In genomic region chr10:33952509-33952908, GRCm38 (mm10) we compare ENCODE assay signal across 32 mouse cellular contexts. TPM values are rescaled to one million over a fixed set of nuclear protein-coding genes. Genes with fewer than 3 reads are reported as not detected.
A peak's percentile ranks its signal among the peaks of the same experiment; 100 is the strongest.
DNase-seq lines count a peak whose midpoint lies in the region; TF ChIP-seq lines count a peak whose summit lies in the region.
"Had no signal": no experiment of that assay in that cellular context is flagged by ENCODE, and none has a peak within 500 bp of the region (broad histone marks: within the 10 kb centered on the region; RNA-seq: fewer than 3 reads in every experiment).

No protein-coding gene starts in this region.

- no peak overlapping the region for H3K4me3 ChIP-seq in layer of hippocampus, adult 2 months
- H3K4me3 ChIP-seq in myocyte: peak overlapping the region; percentile 41
- H3K4me3 ChIP-seq: embryonic facial prominence, embryonic 10.5 days; embryonic facial prominence, embryonic 15.5 days; forebrain, embryonic 12.5 days; hindbrain, embryonic 10.5 days; limb, embryonic 10.5 days; limb, embryonic 15.5 days; liver, embryonic 15.5 days; midbrain, embryonic 10.5 days; midbrain, embryonic 15.5 days; neural tube, embryonic 12.5 days had no signal

- peaks cover 15% of the 10 kb centered on the region for H3K79me2 ChIP-seq in myocyte (ENCODE audit: control insufficient read depth, insufficient read depth)

- H3ac ChIP-seq in myocyte (ENCODE audit: control insufficient read depth, insufficient read length): no peak overlapping the region

- peak; percentile 11; the same call in 1 of the 2 replicates for TF ChIP-seq CTCF in layer of hippocampus, adult 2 months (conservative IDR thresholded peaks at IDR 0.05)

- no peak for DNase-seq in layer of hippocampus, adult 2 months (ENCODE audit: low spot score in 2 of 2)
- DNase-seq in layer of hippocampus, adult 9-10 months (ENCODE audit: low spot score): no peak
- DNase-seq in 3T3-L1 (ENCODE audit: low read depth, low spot score): peak; percentile 39
- peak; percentile 62 for DNase-seq in MN1 (ENCODE audit: low spot score)
- DNase-seq in adrenal gland, adult 2 months: no peak
- DNase-seq in thymus, postnatal 0 days (ENCODE audit: low spot score): no peak
- DNase-seq: adrenal gland, postnatal 25 days; cerebellum, adult 8-10 months; cerebellum, postnatal 25 days; forebrain, postnatal 0 days; gastrocnemius, postnatal 10 days; heart, postnatal 14 days; kidney, adult 8-10 months; layer of hippocampus, adult 9-11 months; lung, embryonic 14.5 days; lung, postnatal 14 days; right cerebral cortex, postnatal 4 days; thymus, postnatal 25 days had no signal

- H3K36me3 ChIP-seq in myocyte (ENCODE audit: control insufficient read depth, insufficient read depth): peaks cover 7% of the 10 kb centered on the region
- H3K36me3 ChIP-seq: midbrain, embryonic 15.5 days had no signal

- H3K4me2 ChIP-seq in myocyte (ENCODE audit: low read depth): peak overlapping the region; percentile 72
- H3K4me2 ChIP-seq: embryonic facial prominence, embryonic 15.5 days; forebrain, embryonic 12.5 days; limb, embryonic 15.5 days; liver, embryonic 15.5 days; lung, embryonic 14.5 days; midbrain, embryonic 15.5 days; neural tube, embryonic 12.5 days had no signal

- no peak overlapping the region for H3K27ac ChIP-seq in layer of hippocampus, adult 2 months
- H3K27ac ChIP-seq: embryonic facial prominence, embryonic 10.5 days; embryonic facial prominence, embryonic 15.5 days; forebrain, embryonic 12.5 days; hindbrain, embryonic 10.5 days; kidney, postnatal 0 days; limb, embryonic 10.5 days; limb, embryonic 15.5 days; liver, embryonic 15.5 days; midbrain, embryonic 10.5 days; midbrain, embryonic 15.5 days; neural tube, embryonic 12.5 days had no signal

- no peak for TF ChIP-seq POLR2A in myocyte (IDR thresholded peaks at IDR 0.05; ENCODE audit: insufficient read length, low read depth)

- no peaks in the 10 kb centered on the region for H3K27me3 ChIP-seq in myocyte (ENCODE audit: control insufficient read depth, insufficient read depth, insufficient read length)
- H3K27me3 ChIP-seq: embryonic facial prominence, embryonic 15.5 days; forebrain, embryonic 12.5 days; limb, embryonic 15.5 days; liver, embryonic 15.5 days; midbrain, embryonic 15.5 days; neural tube, embryonic 12.5 days had no signal

TF ChIP-seq in myocyte, 11 proteins besides CTCF, POLR2A, EP300 and RAD21:
- TF ChIP-seq SRF (IDR thresholded peaks at IDR 0.05; ENCODE audit: control insufficient read depth, insufficient read length, low read depth) (no peak), USF1 (IDR thresholded peaks at IDR 0.05; ENCODE audit: low read depth) (no peak), MYOD1 (IDR thresholded peaks at IDR 0.05; ENCODE audit: control insufficient read depth in 1 of 3, insufficient read length in 2 of 3, low read depth in 2 of 3) (no peak), REST (IDR thresholded peaks at IDR 0.05; ENCODE audit: insufficient read depth, insufficient read length) (no peak), CEBPB (IDR thresholded peaks at IDR 0.05; ENCODE audit: insufficient read depth, poor library complexity, severe bottlenecking) (no peak), TCF3 (IDR thresholded peaks at IDR 0.05; ENCODE audit: insufficient read length, low read depth) (no peak)

RNA-seq across cellular contexts. Expression of gene Zup1, which starts 1.4 kb away (rescaled TPM):
- total RNA-seq in layer of hippocampus, adult 2 months (2021): 10 to 100 TPM; 17.1 to 19.5 TPM
- polyA plus RNA-seq in myocyte (2012; fragmentation: generic; extraction: Trizol): 2.2 TPM
- 10 to 100 TPM; 16.4 to 18.3 TPM for total RNA-seq in adrenal gland, adult 2 months (2021)
- 1.6 and 2.2 TPM in 2 replicates for polyA plus RNA-seq in adrenal gland, adult 2 months (2012; rRNA removed)
- polyA plus RNA-seq in thymus, postnatal 0 days (2015; fragmentation: Nextera tagmentation; extraction: Ambion mirVana): 26.3 and 28.2 TPM in 2 replicates

RNA-seq across cellular contexts. Expression of gene Rsph4a, which starts 47.6 kb away (rescaled TPM):
- total RNA-seq in layer of hippocampus, adult 2 months (2021): 1 to 10 TPM; 5.6 to 5.8 TPM
- polyA plus RNA-seq in myocyte (2012; fragmentation: generic; extraction: Trizol): 0.01 TPM
- total RNA-seq in adrenal gland, adult 2 months (2021): under 1 TPM; 0.83 to 0.92 TPM
- 0.04 and 0.08 TPM in 2 replicates for polyA plus RNA-seq in adrenal gland, adult 2 months (2012; rRNA removed)
- 0.03 and 0.05 TPM in 2 replicates for polyA plus RNA-seq in thymus, postnatal 0 days (2015; fragmentation: Nextera tagmentation; extraction: Ambion mirVana)
- total RNA-seq: gastrocnemius, postnatal 10 days had no signal
- polyA plus RNA-seq: G1E; intestine, embryonic 14.5 days; limb, embryonic 10.5 days; limb, embryonic 15.5 days; liver, embryonic 15.5 days had no signal

Comparison
In these comparisons a context has a peak if more than half of its experiments do, and no peak if none do; other contexts are left out.
1. DNase-seq: peak in 3T3-L1 (single experiment) and MN1 (single experiment); none in layer of hippocampus, adult 2 months (0 of 2), layer of hippocampus, adult 9-10 months (single experiment), adrenal gland, adult 2 months (single experiment) and thymus, postnatal 0 days (single experiment).